Mouse (Mus musculus) forebrain, embryonic 12.5 days (tissue): ENCODE measurements at regions not wholly inside any gene's neighbourhood (a gene's known extent, or its start where the extent isn't known, plus 50 kb on each side); places are given as distances from the start of the nearest gene placed in this dataset.
A peak's percentile ranks its signal among the peaks of the same experiment; 100 is the strongest.

Experiments
- ATAC-seq: fragments of 200-750 bp; cut with Nextera tagmentation; 2 replicates; pipeline ENCODE4 v1.8.0; 2017; ENCODE audit warnings: moderate TSS enrichment; ENCODE audit not compliant: low FRiP score
- H3K27ac ChIP-seq: fragments of 300-500 bp; sonication (generic); 2 replicates; pipeline ENCODE4 v1.5.1; 2016; ENCODE audit warnings: mild to moderate bottlenecking
- H3K27me3 ChIP-seq: fragments of 300-500 bp; sonication (generic); 2 replicates; pipeline ENCODE4 v1.6.1; 2016; ENCODE audit warnings: mild to moderate bottlenecking
- H3K36me3 ChIP-seq: fragments of 300-500 bp; sonication (generic); replicated peaks from 2 replicates; pipeline ENCODE4 v1.6.1; 2016; ENCODE audit warnings: mild to moderate bottlenecking
- H3K4me1 ChIP-seq: fragments of 300-500 bp; sonication (generic); 2 replicates; pipeline ENCODE4 v1.6.1; 2016
- H3K4me2 ChIP-seq: fragments of 300-500 bp; sonication (generic); 2 replicates; pipeline ENCODE4 v1.6.1; 2016; ENCODE audit warnings: mild to moderate bottlenecking, moderate library complexity
- H3K4me3 ChIP-seq: fragments of 300-500 bp; sonication (generic); replicated peaks from 2 replicates; pipeline ENCODE4 v1.5.1; 2016; ENCODE audit warnings: mild to moderate bottlenecking
- H3K9ac ChIP-seq: fragments of 300-500 bp; sonication (generic); 2 replicates; pipeline ENCODE4 v1.6.1; 2016; ENCODE audit warnings: mild to moderate bottlenecking
- H3K9me3 ChIP-seq: fragments of 300-500 bp; sonication (generic); 2 replicates; pipeline ENCODE4 v1.6.1; 2016
- WGBS: fragments of 180-500 bp; shearing (Covaris S2); methylation state at CpG from one replicate; pipeline ENCODE4 v1.1.7; 2016; 5-methylcytosine and 5-hydroxymethylcytosine counted together

DNA sequence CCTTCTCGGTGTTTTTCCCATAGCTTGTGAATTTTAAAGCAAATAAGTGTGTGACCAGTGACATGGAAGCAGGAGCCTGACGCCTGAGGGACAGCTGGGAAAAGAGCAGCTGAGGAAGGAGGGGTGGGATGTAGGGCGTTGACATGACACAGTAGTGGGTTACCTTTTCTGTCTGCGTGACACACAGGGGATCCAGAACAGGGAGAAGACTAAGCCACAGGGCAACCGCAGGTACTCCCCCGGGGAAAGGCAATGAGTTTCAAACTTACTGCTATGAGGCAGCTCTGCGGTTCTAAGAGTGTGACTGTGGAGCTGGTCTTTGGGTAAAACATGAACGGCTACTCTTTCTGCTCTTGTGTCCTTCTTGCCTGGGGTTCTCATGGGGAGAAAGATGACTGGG lies 170.2 kb upstream of the Prox1 start:
- no peak for ATAC-seq
- Histone ChIP-seq H3K4me2 (no peak overlapping the region), H3K27me3 (peaks cover 52% of the 10 kb centered on the region)

DNA sequence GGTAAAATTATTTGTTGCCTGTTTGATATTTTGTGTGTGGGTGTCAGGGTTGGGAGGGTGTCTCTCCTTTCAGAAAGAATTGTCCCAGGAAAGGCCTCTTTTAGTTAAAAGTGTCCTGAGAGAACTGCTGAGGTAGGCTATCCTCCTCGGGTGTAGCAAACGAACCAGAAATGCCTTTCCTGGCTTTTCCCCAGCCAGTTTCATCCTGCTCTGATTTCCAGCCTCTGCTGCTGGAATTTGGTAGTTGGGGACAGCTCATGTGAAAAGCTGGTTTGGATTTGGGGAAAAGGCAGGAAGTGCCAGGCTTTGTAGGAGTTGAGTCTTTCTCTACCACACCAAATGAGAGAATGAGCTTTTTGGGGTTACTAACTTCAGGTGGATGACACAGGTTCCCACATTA lies 164.0 kb upstream of the Prox1 start:
- Histone ChIP-seq H3K27ac (no peak overlapping the region), H3K4me1 (peaks cover 14% of the 10 kb centered on the region), H3K36me3 (no peaks in the 10 kb centered on the region), H3K9me3 (no peaks in the 10 kb centered on the region), H3K9ac (no peak overlapping the region), H3K4me3 (no peak overlapping the region), H3K4me2 (no peak overlapping the region), H3K27me3 (peaks cover 27% of the 10 kb centered on the region)
- no peak for ATAC-seq
- 33% methylated on average over 2 of the region's 2 CpGs for WGBS

More for the DNA sequence above, 170.2 kb upstream of the Prox1 start:
- no peak overlapping the region for H3K4me3 ChIP-seq
- WGBS = 88% methylated on average over 8 of the region's 8 CpGs
- H3K27ac ChIP-seq = no peak overlapping the region
- H3K36me3 ChIP-seq = no peaks in the 10 kb centered on the region
- no peak overlapping the region for H3K9ac ChIP-seq
- H3K9me3 ChIP-seq = no peaks in the 10 kb centered on the region
- peaks cover 8% of the 10 kb centered on the region; the same call in 1 of the 2 replicates for H3K4me1 ChIP-seq

GRCm38 (mm10) chr1:190334053-190334452 lies 163.5 kb upstream of the Prox1 start:
- no peak overlapping the region for H3K27ac ChIP-seq
- H3K9me3 ChIP-seq = no peaks in the 10 kb centered on the region
- peaks cover 14% of the 10 kb centered on the region for H3K4me1 ChIP-seq
- ATAC-seq = peak; percentile 76
- no peak overlapping the region for H3K4me2 ChIP-seq
- H3K4me3 ChIP-seq = no peak overlapping the region
- no peaks in the 10 kb centered on the region for H3K36me3 ChIP-seq
- 32% methylated on average over 8 of the region's 8 CpGs for WGBS
- H3K27me3 ChIP-seq = peaks cover 27% of the 10 kb centered on the region
- H3K9ac ChIP-seq = no peak overlapping the region

- H3K4me3 ChIP-seq = no peak overlapping the region
- peaks cover 14% of the 10 kb centered on the region for H3K4me1 ChIP-seq
- H3K27ac ChIP-seq = no peak overlapping the region
- no peaks in the 10 kb centered on the region for H3K9me3 ChIP-seq
- H3K36me3 ChIP-seq = no peaks in the 10 kb centered on the region
- H3K9ac ChIP-seq = no peak overlapping the region
- H3K4me2 ChIP-seq = no peak overlapping the region
- H3K27me3 ChIP-seq = peaks cover 36% of the 10 kb centered on the region
- 76% methylated on average over 3 of the region's 3 CpGs for WGBS
- no peak for ATAC-seq
These were observed 161.5 kb upstream of the Prox1 start for GRCm38 (mm10) chr1:190332001-190332400.

DNA sequence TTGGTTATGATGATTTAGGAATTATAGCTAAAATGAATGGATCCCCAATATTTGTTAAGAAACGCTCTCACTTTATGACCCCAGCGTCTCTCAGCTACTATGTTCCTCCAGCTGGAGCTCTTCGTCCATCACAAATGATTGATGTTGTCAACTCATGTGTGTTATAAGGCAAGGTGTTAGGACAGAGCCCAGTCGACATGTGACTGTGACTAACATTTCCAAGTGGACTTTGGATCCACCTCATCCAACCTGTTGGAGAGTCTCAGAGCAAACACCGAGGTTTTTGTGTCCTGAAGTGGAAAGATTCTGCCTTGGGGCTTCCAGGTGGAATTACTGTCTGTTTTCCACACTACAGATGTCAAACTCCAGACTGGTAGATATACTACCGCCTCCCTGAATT lies 154.0 kb upstream of the Prox1 start:
- 91% methylated on average over 6 of the region's 6 CpGs for WGBS
- Histone ChIP-seq H3K27ac (no peak overlapping the region), H3K9ac (no peak overlapping the region), H3K4me1 (no peaks in the 10 kb centered on the region), H3K27me3 (peaks cover 14% of the 10 kb centered on the region), H3K4me2 (no peak overlapping the region), H3K36me3 (no peaks in the 10 kb centered on the region), H3K4me3 (no peak overlapping the region), H3K9me3 (no peaks in the 10 kb centered on the region)
- no peak for ATAC-seq

GRCm38 (mm10) chr1:190323671-190324070 lies 153.2 kb upstream of the Prox1 start:
- no peak overlapping the region for H3K9ac ChIP-seq
- WGBS = 46% methylated on average over 9 of the region's 9 CpGs
- peaks cover 14% of the 10 kb centered on the region for H3K27me3 ChIP-seq
- no peak overlapping the region for H3K4me2 ChIP-seq
- H3K9me3 ChIP-seq = no peaks in the 10 kb centered on the region
- ATAC-seq = no peak
- H3K27ac ChIP-seq = no peak overlapping the region
- no peak overlapping the region for H3K4me3 ChIP-seq
- no peaks in the 10 kb centered on the region for H3K4me1 ChIP-seq
- H3K36me3 ChIP-seq = no peaks in the 10 kb centered on the region

DNA sequence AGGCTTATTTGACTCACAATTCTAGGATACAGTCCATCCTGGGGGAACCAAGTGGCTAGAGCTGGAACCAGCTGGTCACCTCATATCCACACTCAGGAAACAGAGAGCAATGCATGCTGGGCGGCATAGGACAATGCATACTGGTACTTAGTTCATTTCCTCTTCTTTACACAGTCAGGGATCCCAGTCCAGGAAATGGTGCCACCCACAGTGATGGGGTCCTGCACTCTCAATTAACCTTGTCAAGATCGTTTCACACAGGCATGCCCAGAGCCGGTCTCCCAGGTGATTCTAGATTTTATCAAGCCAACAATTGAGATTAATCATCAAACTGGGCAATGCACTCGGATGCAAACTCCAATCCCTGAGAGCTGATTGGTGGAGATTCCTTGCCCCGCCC lies 145.7 kb upstream of the Prox1 start:
- WGBS = 75% methylated on average over 5 of the region's 5 CpGs
- no peak overlapping the region for H3K9ac ChIP-seq
- no peak overlapping the region for H3K4me2 ChIP-seq
- no peak for ATAC-seq
- no peaks in the 10 kb centered on the region for H3K27me3 ChIP-seq
- H3K9me3 ChIP-seq = no peaks in the 10 kb centered on the region
- no peak overlapping the region for H3K4me3 ChIP-seq
- no peaks in the 10 kb centered on the region for H3K36me3 ChIP-seq
- no peaks in the 10 kb centered on the region for H3K4me1 ChIP-seq
- H3K27ac ChIP-seq = no peak overlapping the region

- no peaks in the 10 kb centered on the region for H3K9me3 ChIP-seq
- WGBS = 94% methylated on average over 6 of the region's 6 CpGs
- H3K4me2 ChIP-seq = no peak overlapping the region
- ATAC-seq = no peak
- no peaks in the 10 kb centered on the region for H3K36me3 ChIP-seq
- H3K27me3 ChIP-seq = no peaks in the 10 kb centered on the region
- no peak overlapping the region for H3K9ac ChIP-seq
- no peak overlapping the region for H3K27ac ChIP-seq
- no peaks in the 10 kb centered on the region for H3K4me1 ChIP-seq
- H3K4me3 ChIP-seq = no peak overlapping the region
These were observed 139.3 kb upstream of the Prox1 start for GRCm38 (mm10) chr1:190309831-190310230.

DNA sequence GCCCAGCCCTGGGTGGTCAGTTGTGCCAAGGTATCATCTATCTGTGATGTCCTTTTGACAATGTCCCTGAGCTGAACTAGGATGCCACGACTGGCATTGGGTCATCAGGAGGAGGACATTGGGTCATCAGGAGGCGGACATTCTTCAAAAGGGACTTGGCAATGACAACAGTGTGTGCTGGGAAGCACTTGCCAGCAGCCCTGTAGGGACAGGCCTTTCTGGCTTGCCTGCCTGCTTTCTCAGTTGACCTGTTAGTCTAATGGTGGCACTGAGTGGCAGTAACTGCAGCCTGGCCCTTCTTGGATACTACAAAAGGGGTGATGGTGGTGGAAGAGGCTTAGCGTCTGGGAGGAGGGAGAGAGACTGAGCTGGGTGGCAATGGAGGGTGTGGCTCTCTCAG lies 137.2 kb upstream of the Prox1 start:
- Histone ChIP-seq H3K4me1 (no peaks in the 10 kb centered on the region), H3K4me3 (no peak overlapping the region), H3K27ac (no peak overlapping the region), H3K9ac (no peak overlapping the region), H3K4me2 (no peak overlapping the region), H3K9me3 (0 out of 2 replicates have a peak, but pooled peaks cover 3% of the 10 kb centered on the region), H3K27me3 (no peaks in the 10 kb centered on the region), H3K36me3 (no peaks in the 10 kb centered on the region)
- 89% methylated on average over 3 of the region's 3 CpGs for WGBS
- ATAC-seq = no peak

- H3K27me3 ChIP-seq = 0 out of 2 replicates have a peak, but pooled peaks cover 4% of the 10 kb centered on the region
- 0 out of 2 replicates have a peak, but pooled peaks have one; percentile 39 for ATAC-seq
- H3K27ac ChIP-seq = no peak overlapping the region
- H3K4me2 ChIP-seq = no peak overlapping the region
- no peak overlapping the region for H3K9ac ChIP-seq
- no peaks in the 10 kb centered on the region for H3K9me3 ChIP-seq
- H3K4me3 ChIP-seq = no peak overlapping the region
- peaks cover 8% of the 10 kb centered on the region; the same call in 1 of the 2 replicates for H3K4me1 ChIP-seq
- no peaks in the 10 kb centered on the region for H3K36me3 ChIP-seq
- WGBS = 81% methylated on average over 10 of the region's 10 CpGs
These were observed 127.3 kb upstream of the Prox1 start for GRCm38 (mm10) chr1:190297666-190298327.

DNA sequence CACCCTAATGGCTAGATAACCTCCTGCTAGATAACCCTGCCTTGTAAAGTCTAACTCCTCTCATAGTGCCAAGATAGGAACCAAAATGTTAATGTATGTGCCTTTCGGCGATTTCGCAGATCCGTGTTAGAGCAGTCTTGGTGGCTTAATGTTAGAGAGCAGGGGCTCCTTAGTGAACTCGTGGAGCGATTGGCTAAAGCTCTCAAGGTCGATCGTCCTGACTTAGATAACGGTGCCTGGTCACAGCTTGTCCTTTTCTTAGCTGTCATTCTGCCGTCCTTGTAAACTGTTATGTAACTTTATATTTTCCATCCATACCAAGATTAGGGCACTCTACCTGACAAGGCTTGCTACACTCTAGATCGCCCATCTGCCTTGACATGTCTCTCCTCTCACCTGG lies 119.5 kb upstream of the Prox1 start:
- H3K36me3 ChIP-seq = no peaks in the 10 kb centered on the region
- no peaks in the 10 kb centered on the region for H3K9me3 ChIP-seq
- no peak overlapping the region for H3K4me2 ChIP-seq
- H3K27ac ChIP-seq = no peak overlapping the region
- peaks cover 14% of the 10 kb centered on the region; the same call in 1 of the 2 replicates for H3K27me3 ChIP-seq
- ATAC-seq = no peak
- 94% methylated on average over 11 of the region's 11 CpGs for WGBS
- no peak overlapping the region for H3K9ac ChIP-seq
- no peak overlapping the region for H3K4me3 ChIP-seq
- no peaks in the 10 kb centered on the region; the same call in 1 of the 2 replicates for H3K4me1 ChIP-seq

DNA sequence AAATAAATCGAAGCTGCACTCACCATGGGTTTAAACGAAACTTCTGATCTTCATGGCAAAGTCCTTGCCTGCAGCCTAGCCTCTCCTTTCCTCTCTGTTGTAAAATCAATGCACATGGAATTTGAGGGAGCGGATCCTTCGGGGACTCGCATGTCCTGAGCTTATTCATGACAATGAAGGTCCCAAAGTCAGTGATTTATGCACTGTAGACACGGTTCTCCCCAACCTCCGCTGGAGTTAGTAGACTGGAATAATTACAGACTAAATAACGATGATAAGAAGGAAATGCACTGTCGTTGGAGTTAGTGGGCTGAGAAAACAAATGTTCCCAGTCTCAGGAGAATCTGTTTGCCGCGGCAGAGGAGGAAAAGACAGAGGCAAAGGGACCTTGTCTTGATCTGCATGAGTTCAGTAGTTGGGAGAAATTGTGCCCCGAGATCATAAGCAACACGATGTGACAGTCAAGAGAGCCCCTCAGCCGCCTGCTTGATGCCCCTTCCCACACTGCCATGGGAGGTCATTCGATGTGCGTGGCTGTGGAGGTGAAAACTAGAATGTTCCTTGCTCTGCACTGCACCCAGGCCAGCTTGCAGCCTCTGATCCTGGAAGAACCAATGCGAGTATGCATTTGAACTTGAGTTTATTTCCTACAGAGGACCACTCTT lies 116.1 kb upstream of the Prox1 start:
- H3K9ac ChIP-seq = no peak overlapping the region

GRCm38 (mm10) chr1:190285636-190286035 lies 115.1 kb upstream of the Prox1 start:
- Histone ChIP-seq H3K27me3 (peaks cover 14% of the 10 kb centered on the region; the same call in 1 of the 2 replicates), H3K4me3 (no peak overlapping the region), H3K27ac (no peak overlapping the region), H3K9me3 (no peaks in the 10 kb centered on the region), H3K4me1 (no peaks in the 10 kb centered on the region; the same call in 1 of the 2 replicates), H3K4me2 (no peak overlapping the region), H3K36me3 (no peaks in the 10 kb centered on the region), H3K9ac (no peak overlapping the region)
- 89% methylated on average over 8 of the region's 8 CpGs for WGBS
- no peak for ATAC-seq

More for the DNA sequence above, 116.1 kb upstream of the Prox1 start:
- H3K9me3 ChIP-seq = no peaks in the 10 kb centered on the region
- H3K27me3 ChIP-seq = peaks cover 14% of the 10 kb centered on the region; the same call in 1 of the 2 replicates
- no peak overlapping the region for H3K4me2 ChIP-seq
- no peaks in the 10 kb centered on the region for H3K36me3 ChIP-seq
- H3K4me1 ChIP-seq = no peaks in the 10 kb centered on the region; the same call in 1 of the 2 replicates
- WGBS = 75% methylated on average over 17 of the region's 17 CpGs
- no peak overlapping the region for H3K4me3 ChIP-seq
- no peak for ATAC-seq
- H3K27ac ChIP-seq = no peak overlapping the region
